Mouse (Mus musculus): ENCODE measurements around the gene Ralgps1.

The Ralgps1 gene

GRCm38 (mm10) chr2:33178243-33178932 lies 192.9 kb downstream of the Ralgps1 start:
- TF ChIP-seq GATA4 (IDR thresholded peaks at IDR 0.05; ENCODE audit: insufficient replicate concordance, low read length), result no peak

- no peak for TF ChIP-seq GATA4 (IDR thresholded peaks at IDR 0.05; ENCODE audit: insufficient replicate concordance, low read length)
Observed at GRCm38 (mm10) chr2:33177443-33178242, 193.6 kb downstream of the Ralgps1 start.

- TF ChIP-seq GATA4 (IDR thresholded peaks at IDR 0.05; ENCODE audit: insufficient replicate concordance, low read length), result no peak
Observed at GRCm38 (mm10) chr2:33176921-33177320, 194.4 kb downstream of the Ralgps1 start.

- no peak for TF ChIP-seq GATA4 (IDR thresholded peaks at IDR 0.05; ENCODE audit: insufficient replicate concordance, low read length)
Observed at GRCm38 (mm10) chr2:33176516-33176915, 194.8 kb downstream of the Ralgps1 start.

- TF ChIP-seq GATA4 (IDR thresholded peaks at IDR 0.05; ENCODE audit: insufficient replicate concordance, low read length), result no peak
Observed at GRCm38 (mm10) chr2:33173686-33174085, 197.6 kb downstream of the Ralgps1 start.

- TF ChIP-seq GATA4 (IDR thresholded peaks at IDR 0.05; ENCODE audit: insufficient replicate concordance, low read length), result no peak
Observed at GRCm38 (mm10) chr2:33173126-33173525, 198.2 kb downstream of the Ralgps1 start.

- no peak for TF ChIP-seq GATA4 (IDR thresholded peaks at IDR 0.05; ENCODE audit: insufficient replicate concordance, low read length)
Observed at GRCm38 (mm10) chr2:33170777-33171565, 200.3 kb downstream of the Ralgps1 start.

- no peak for TF ChIP-seq GATA4 (IDR thresholded peaks at IDR 0.05; ENCODE audit: insufficient replicate concordance, low read length)
Observed at GRCm38 (mm10) chr2:33169445-33169844, 201.8 kb downstream of the Ralgps1 start.

- no peak for TF ChIP-seq GATA4 (IDR thresholded peaks at IDR 0.05; ENCODE audit: insufficient replicate concordance, low read length)
Observed at GRCm38 (mm10) chr2:33167060-33167459, 204.2 kb downstream of the Ralgps1 start.

- TF ChIP-seq GATA4 (IDR thresholded peaks at IDR 0.05; ENCODE audit: insufficient replicate concordance, low read length), result no peak
Observed at GRCm38 (mm10) chr2:33165710-33166374, 205.4 kb downstream of the Ralgps1 start.

- TF ChIP-seq GATA4 (IDR thresholded peaks at IDR 0.05; ENCODE audit: insufficient replicate concordance, low read length), result no peak
Observed at GRCm38 (mm10) chr2:33165229-33165628, 206.1 kb downstream of the Ralgps1 start.

- no peak for TF ChIP-seq GATA4 (IDR thresholded peaks at IDR 0.05; ENCODE audit: insufficient replicate concordance, low read length)
Observed at GRCm38 (mm10) chr2:33164646-33165045, 206.6 kb downstream of the Ralgps1 start.

- TF ChIP-seq GATA4 (IDR thresholded peaks at IDR 0.05; ENCODE audit: insufficient replicate concordance, low read length), result no peak
Observed at GRCm38 (mm10) chr2:33162126-33162525, 209.2 kb downstream of the Ralgps1 start.

- TF ChIP-seq GATA4 (IDR thresholded peaks at IDR 0.05; ENCODE audit: insufficient replicate concordance, low read length), result no peak
Observed at GRCm38 (mm10) chr2:33160326-33160973, 210.8 kb downstream of the Ralgps1 start.

GRCm38 (mm10) chr2:33159593-33159992 lies 211.7 kb downstream of the Ralgps1 start:
- no peak for TF ChIP-seq GATA4 (IDR thresholded peaks at IDR 0.05; ENCODE audit: insufficient replicate concordance, low read length)
